Mouse (Mus musculus) E14TG2a.4 (cell line): ENCODE measurements around the gene Gmps.

Experiments used
- H3K27me3 ChIP-seq: 2 replicates; pipeline ENCODE4 v1.6.1; 2014; ENCODE audit warnings: low read length, control low read depth; ENCODE audit not compliant: insufficient read depth
- H3K36me3 ChIP-seq: 2 replicates; pipeline ENCODE4 v1.6.1; 2014; ENCODE audit warnings: low read length, control low read depth; ENCODE audit not compliant: insufficient read depth
- H3K4me1 ChIP-seq: replicated peaks from 2 replicates; pipeline ENCODE4 v1.6.1; 2014; ENCODE audit warnings: low read depth, low read length, control low read depth
- H3K4me3 ChIP-seq: replicated peaks from 2 replicates; pipeline ENCODE4 v1.5.1; 2014; ENCODE audit warnings: mild to moderate bottlenecking, low read length
- H3K9me3 ChIP-seq: 2 replicates; pipeline ENCODE4 v1.6.1; 2014; ENCODE audit warnings: low read length, control low read depth
- CTCF ChIP-seq: conservative IDR thresholded peaks from 2 replicates; pipeline ENCODE4 v1.5.1; 2014; ENCODE audit warnings: low read length
- NANOG ChIP-seq: IDR thresholded peaks from 2 replicates; pipeline ENCODE4 v1.6.1; 2014; ENCODE audit warnings: borderline replicate concordance, low read length, mixed read lengths
- POU5F1 ChIP-seq: IDR thresholded peaks from 2 replicates; pipeline ENCODE4 v1.6.1; 2014; ENCODE audit warnings: low read length, borderline replicate concordance

The Gmps gene

GRCm38 (mm10) chr3:63975955-63976908 lies at the start of gene Gmps:
Gmps (plus strand) TSS chr3:63976106.
- H3K9me3 ChIP-seq = no peaks in the 10 kb centered on the region
- H3K4me3 ChIP-seq = peak within 1 kb of the TSS; percentile 94
- TF ChIP-seq POU5F1 (no peak), NANOG (no peak), CTCF (no peak)
- H3K36me3 ChIP-seq = peaks cover 24% of the 10 kb centered on the region
- peaks cover 32% of the 10 kb centered on the region for H3K4me1 ChIP-seq
- no peaks in the 10 kb centered on the region for H3K27me3 ChIP-seq

- peaks cover 4% of the 10 kb centered on the region; the same call in 1 of the 2 replicates for H3K4me1 ChIP-seq
- H3K36me3 ChIP-seq = no peaks in the 10 kb centered on the region
- TF ChIP-seq POU5F1 = no peak
- TF ChIP-seq CTCF = no peak; the same call in 1 of the 2 replicates
- TF ChIP-seq NANOG = no peak
- H3K9me3 ChIP-seq = peaks cover 3% of the 10 kb centered on the region; the same call in 1 of the 2 replicates
- H3K4me3 ChIP-seq = peak within 1 kb of the TSS; percentile 86
- H3K27me3 ChIP-seq = no peaks in the 10 kb centered on the region
Measured at GRCm38 (mm10) chr3:63928878-63929859, 46.7 kb upstream of the Gmps start, which contains the start of gene E130311K13Rik. E130311K13Rik (minus strand) TSS chr3:63929472.

GRCm38 (mm10) chr3:63938928-63939327 lies 37.0 kb upstream of the Gmps start:
- Histone ChIP-seq H3K4me1 (no peaks in the 10 kb centered on the region), H3K27me3 (no peaks in the 10 kb centered on the region), H3K9me3 (no peaks in the 10 kb centered on the region), H3K36me3 (no peaks in the 10 kb centered on the region), H3K4me3 (no peak overlapping the region)
- TF ChIP-seq POU5F1 = no peak
- no peak for TF ChIP-seq CTCF
- TF ChIP-seq NANOG = no peak

DNA sequence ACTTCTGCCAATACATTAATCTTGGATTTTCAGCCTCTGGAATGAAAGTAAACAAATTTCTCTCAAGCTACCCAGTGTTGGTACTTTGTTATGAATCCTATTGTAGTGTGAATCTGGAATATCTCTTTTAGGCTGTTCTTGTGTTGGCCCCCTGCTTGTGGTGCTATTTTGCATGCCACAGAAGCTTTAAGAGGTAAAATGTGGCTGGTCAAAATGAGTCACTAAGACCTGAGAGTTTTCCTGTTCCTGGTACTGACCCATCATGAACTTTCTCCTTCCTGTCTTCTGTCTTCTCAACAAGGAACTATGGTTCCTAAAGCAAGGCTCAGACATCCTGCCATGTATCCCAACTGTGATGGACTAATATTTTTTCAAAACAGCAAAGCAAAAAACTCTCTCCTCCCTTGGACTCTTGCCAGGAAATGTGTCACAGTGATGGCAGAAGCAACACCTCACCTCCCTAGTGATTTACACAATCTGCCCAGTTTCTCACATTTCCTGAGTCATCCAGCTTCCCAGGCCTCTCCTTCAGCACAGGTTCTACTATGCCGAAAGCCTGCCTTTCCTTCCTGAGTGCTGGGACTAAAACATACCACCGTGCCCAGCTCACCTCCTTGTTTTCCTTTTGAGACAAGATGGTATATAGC lies 34.6 kb upstream of the Gmps start:
- Histone ChIP-seq H3K4me1 (no peaks in the 10 kb centered on the region), H3K9me3 (no peaks in the 10 kb centered on the region), H3K4me3 (no peak overlapping the region), H3K36me3 (no peaks in the 10 kb centered on the region), H3K27me3 (no peaks in the 10 kb centered on the region)
- no peak for TF ChIP-seq NANOG
- TF ChIP-seq CTCF = no peak
- TF ChIP-seq POU5F1 = no peak

DNA sequence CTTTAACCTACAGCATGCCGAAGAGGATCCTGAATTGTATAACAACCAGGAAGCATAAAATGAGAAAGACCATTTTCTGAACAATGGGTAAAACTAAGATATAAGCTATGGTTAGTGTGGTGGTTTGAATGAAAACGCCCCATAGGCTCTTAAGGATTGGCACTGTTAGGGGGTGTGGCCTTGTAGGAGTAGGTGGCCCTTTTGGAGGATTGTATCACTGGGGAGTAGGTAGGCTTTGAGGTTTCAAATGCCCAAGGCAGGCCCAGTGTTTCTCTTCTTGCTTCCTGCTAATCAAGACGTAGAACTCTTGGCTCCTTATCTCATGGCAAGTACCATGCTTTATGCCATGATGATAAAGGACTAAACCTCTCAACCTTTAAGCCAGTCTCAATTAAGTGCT lies 26.1 kb upstream of the Gmps start:
- Histone ChIP-seq H3K9me3 (no peaks in the 10 kb centered on the region), H3K36me3 (no peaks in the 10 kb centered on the region), H3K4me1 (no peaks in the 10 kb centered on the region; the same call in 1 of the 2 replicates), H3K4me3 (no peak overlapping the region), H3K27me3 (no peaks in the 10 kb centered on the region)
- TF ChIP-seq CTCF (no peak), POU5F1 (no peak), NANOG (no peak)

DNA sequence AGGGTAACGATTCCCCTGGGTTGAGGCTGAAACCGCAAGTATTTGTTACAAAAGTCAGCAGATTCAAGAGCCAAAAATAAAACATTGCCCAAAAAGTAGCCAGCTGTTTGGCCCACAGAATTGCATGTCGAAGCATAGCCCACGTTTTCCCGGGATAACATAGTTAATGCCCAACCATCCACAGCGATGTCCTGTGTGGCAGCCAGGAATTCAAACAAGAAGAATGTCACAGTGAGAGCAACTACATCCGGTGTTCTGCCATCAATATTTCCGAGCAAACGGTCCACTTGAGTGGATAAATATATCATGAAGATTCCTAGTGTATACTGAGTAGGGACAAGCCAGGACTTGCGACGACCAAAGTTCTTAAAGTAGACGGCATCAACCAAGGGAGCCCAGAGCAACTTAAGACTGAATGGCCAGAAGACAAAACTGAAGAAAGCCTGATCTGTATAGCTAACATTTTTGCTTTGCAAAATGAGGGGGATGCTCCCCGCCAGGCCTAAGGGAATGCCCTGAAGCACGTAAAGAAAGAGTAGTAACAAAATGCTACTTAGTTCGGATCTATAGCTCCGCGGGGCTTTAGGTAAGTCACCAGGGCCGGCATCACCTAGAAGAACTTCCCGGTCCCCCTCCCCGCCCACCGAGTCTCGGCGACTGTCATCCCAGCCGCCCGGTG lies 12.3 kb upstream of the Gmps start:
- no peak for TF ChIP-seq CTCF
- TF ChIP-seq NANOG = no peak
- no peak for TF ChIP-seq POU5F1
- Histone ChIP-seq H3K9me3 (no peaks in the 10 kb centered on the region), H3K4me3 (peak overlapping the region; percentile 96), H3K4me1 (peaks cover 12% of the 10 kb centered on the region), H3K27me3 (peaks cover 9% of the 10 kb centered on the region), H3K36me3 (no peaks in the 10 kb centered on the region)

DNA sequence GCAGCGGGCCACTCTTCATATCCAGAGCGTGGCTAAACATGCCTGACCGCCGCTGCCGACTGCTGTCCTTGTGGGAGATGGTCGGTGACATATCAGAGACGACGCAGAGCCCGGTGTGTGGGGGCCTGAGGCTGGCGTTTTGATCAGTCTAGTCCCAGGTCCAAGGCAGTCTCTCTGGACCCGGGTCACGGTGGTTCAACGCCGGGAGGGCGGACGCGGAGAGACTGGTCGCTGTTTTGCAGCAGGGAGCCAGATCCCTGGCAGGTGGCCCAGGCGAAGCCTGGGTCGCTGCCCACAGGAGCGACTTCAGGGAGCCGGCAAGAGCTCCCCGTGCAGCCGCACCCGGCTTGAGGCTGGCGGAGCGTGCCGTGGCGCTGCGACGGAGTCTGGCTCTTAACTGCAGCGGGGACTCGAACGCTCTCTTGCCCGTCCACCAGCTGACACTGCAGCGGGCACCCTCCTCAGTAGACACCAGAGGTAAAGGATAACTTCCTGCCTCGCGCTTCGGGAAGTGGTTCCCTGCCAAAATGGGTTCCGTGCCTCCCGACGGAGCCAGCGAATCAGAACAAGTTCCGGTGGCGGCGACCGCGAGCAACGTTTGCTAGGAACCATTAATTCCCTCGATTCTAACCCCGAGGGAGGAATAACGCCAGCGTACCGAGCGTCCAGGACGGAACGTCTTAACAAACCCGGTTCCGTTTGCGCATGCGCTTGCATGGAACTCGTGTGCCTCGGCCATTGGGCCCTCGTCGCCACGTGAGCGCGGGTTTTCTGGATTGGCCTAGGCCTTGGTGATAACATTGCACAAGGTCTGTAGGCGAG lies 11.6 kb upstream of the Gmps start, which contains the start of gene Slc33a1:
Gene Slc33a1 (minus strand): TSS at position 669 of the 822 bp plus-strand sequence.
- H3K4me1 ChIP-seq = peaks cover 12% of the 10 kb centered on the region
- no peak for TF ChIP-seq CTCF
- no peak for TF ChIP-seq POU5F1
- TF ChIP-seq NANOG = no peak

More for the DNA sequence above, 11.6 kb upstream of the Gmps start, which contains the start of gene Slc33a1:
- Histone ChIP-seq H3K4me3 (peak within 1 kb of the TSS; percentile 96), H3K27me3 (peaks cover 10% of the 10 kb centered on the region), H3K36me3 (no peaks in the 10 kb centered on the region), H3K9me3 (no peaks in the 10 kb centered on the region)
